Mouse (Mus musculus) CH12.LX (cell line): ENCODE results near the gene Gm5538.

Experiments used
- CHD2 ChIP-seq: IDR thresholded peaks from 2 replicates; pipeline ENCODE4 v1.6.1; 2011; ENCODE audit warnings: low read length, improper control_type of control experiment
- CTCF ChIP-seq, 2 experiments: IDR thresholded peaks in 1 of 2; conservative IDR thresholded peaks in 1 of 2; 2 replicates each; pipeline ENCODE4 v1.5.1; 2011 to 2012; ENCODE audit warnings: low read depth in 2 of 2, low read length in 2 of 2, improper control_type of control experiment in 1 of 2, inconsistent platforms in 1 of 2, mild to moderate bottlenecking in 1 of 2, moderate library complexity in 1 of 2
- JUN ChIP-seq: IDR thresholded peaks from 2 replicates; pipeline ENCODE4 v1.6.1; 2011; ENCODE audit warnings: low read depth, mild to moderate bottlenecking, low read length, improper control_type of control experiment, moderate library complexity; ENCODE audit not compliant: insufficient read depth
- PAX5 ChIP-seq: IDR thresholded peaks from 2 replicates; pipeline ENCODE4 v1.6.1; 2012; ENCODE audit warnings: low read length, inconsistent platforms, mixed read lengths
- POLR2AphosphoS2 ChIP-seq: IDR thresholded peaks from 2 replicates; pipeline ENCODE4 v1.6.1; 2011; ENCODE audit warnings: low read depth, low read length, improper control_type of control experiment
- ZKSCAN1 ChIP-seq: IDR thresholded peaks from 2 replicates; pipeline ENCODE4 v1.6.1; 2012; ENCODE audit warnings: low read depth, inconsistent platforms, low read length, improper control_type of control experiment, borderline replicate concordance
- ZNF384 ChIP-seq: IDR thresholded peaks from 2 replicates; pipeline ENCODE4 v1.6.1; 2012; ENCODE audit warnings: low read depth, low read length, improper control_type of control experiment, inconsistent platforms

DNA sequence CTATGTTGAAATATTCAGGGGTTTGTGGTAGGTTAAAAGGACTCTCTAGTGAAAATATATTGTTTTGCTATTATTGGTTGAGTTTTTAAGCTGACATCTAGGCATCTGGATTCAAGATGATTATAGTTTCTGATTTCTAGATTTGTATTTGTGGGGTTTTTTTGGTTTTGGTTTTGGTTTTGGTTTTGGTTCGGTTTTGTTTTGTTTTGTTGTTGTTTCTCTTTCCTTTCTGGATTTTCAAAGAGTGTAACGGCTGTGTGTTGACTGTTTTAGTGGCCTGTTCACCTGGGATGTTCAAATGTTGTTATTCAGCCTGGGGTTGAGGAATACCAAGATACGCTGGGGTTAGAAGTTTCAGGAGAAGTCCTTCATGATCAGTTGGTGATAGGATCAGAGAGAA lies 32.2 kb upstream of the Gm5538 start:
- TF ChIP-seq CTCF (conservative IDR thresholded peaks at IDR 0.05 in 1 of 2, IDR thresholded peaks at IDR 0.05 in 1 of 2; ENCODE audit: low read depth in 2 of 2, low read length in 2 of 2) = no peak
- TF ChIP-seq ZKSCAN1 = no peak
- no peak for TF ChIP-seq JUN
- no peak for TF ChIP-seq CHD2
- no peak for TF ChIP-seq POLR2AphosphoS2
- no peak for TF ChIP-seq PAX5
- no peak for TF ChIP-seq ZNF384
